Mouse (Mus musculus): Measurements from ENCODE around the gene Ephb1.

DNA sequence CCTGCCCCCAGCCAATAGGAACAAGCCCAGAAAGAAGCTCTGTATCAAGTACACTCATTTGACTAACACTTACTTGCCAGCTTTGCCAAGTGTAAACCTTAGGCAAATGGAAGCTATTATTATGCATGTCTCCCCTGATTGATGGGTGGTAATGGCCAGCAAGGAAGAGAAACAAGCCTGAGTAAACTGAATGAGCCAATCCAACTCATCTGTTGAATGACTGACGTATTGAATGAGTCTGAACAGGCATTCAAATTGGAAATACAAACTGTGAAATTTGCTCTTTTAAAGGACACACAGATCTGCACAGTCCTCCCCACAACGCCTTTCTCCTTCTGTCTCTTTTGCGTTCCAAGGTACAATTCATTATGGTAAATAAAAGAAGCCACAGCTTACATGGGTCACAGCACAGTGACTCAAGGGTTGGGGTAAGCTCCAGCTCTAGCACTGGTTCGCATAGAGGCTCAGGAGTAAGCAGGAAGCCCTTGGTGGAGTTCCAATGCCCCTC, 119.0 kb downstream of the Ephb1 start:
- no peak for TF ChIP-seq POLR2A (IDR thresholded peaks at IDR 0.05; ENCODE audit: borderline replicate concordance, insufficient read depth, low read length)
- no peak for TF ChIP-seq CTCF (IDR thresholded peaks at IDR 0.05; ENCODE audit: borderline replicate concordance, insufficient read depth, low read depth, low read length)

Measured in cerebellum, adult 2 months (tissue).